Mouse (Mus musculus) midbrain, embryonic 14.5 days (tissue): ENCODE measurements around the gene Lyzl6. TPM values are rescaled to one million over a fixed set of nuclear protein-coding genes. Genes with fewer than 3 reads are reported as not detected.
"Not testable (repeated sequence)": the region's sequence is repeated elsewhere in the genome, so short reads cannot be mapped to it uniquely, and the experiment has no call there.

Source experiments
- ATAC-seq: fragments of 200-750 bp; cut with Nextera tagmentation; 2 replicates; pipeline ENCODE4 v1.8.0; 2017; ENCODE audit warnings: moderate number of reproducible peaks, moderate library complexity; ENCODE audit not compliant: low FRiP score, low TSS enrichment
- DNase-seq: peaks from one replicate; pipeline ENCODE4 v3.0.0-alpha.2; 2015
- H3K27ac ChIP-seq: fragments of 300-500 bp; sonication (generic); replicated peaks from 2 replicates; pipeline ENCODE4 v1.5.1; 2014; ENCODE audit warnings: mild to moderate bottlenecking, low read depth, low read length, moderate library complexity
- H3K27me3 ChIP-seq: fragments of 300-500 bp; sonication (generic); 2 replicates; pipeline ENCODE4 v1.6.1; 2014; ENCODE audit warnings: low read length, control low read depth, mixed read lengths; ENCODE audit not compliant: control insufficient read depth, insufficient read depth
- H3K36me3 ChIP-seq: fragments of 300-500 bp; sonication (generic); 2 replicates; pipeline ENCODE4 v1.6.1; 2014; ENCODE audit warnings: low read length, control low read depth; ENCODE audit not compliant: control insufficient read depth, insufficient read depth
- H3K4me1 ChIP-seq: fragments of 300-500 bp; sonication (generic); 2 replicates; pipeline ENCODE4 v1.6.1; 2014; ENCODE audit warnings: mild to moderate bottlenecking, antibody characterized with exemption, low read length, control low read depth; ENCODE audit not compliant: control insufficient read depth, insufficient read depth
- H3K4me2 ChIP-seq: fragments of 300-500 bp; sonication (generic); 2 replicates; pipeline ENCODE4 v1.6.1; 2014; ENCODE audit warnings: mild to moderate bottlenecking, low read length, moderate library complexity
- H3K4me3 ChIP-seq: fragments of 300-500 bp; sonication (generic); replicated peaks from 2 replicates; pipeline ENCODE4 v1.5.1; 2014; ENCODE audit warnings: low read depth, low read length
- H3K9ac ChIP-seq: fragments of 300-500 bp; sonication (generic); replicated peaks from 2 replicates; pipeline ENCODE4 v1.6.1; 2014; ENCODE audit warnings: mild to moderate bottlenecking, low read length, moderate library complexity
- H3K9me3 ChIP-seq: fragments of 300-500 bp; sonication (generic); 2 replicates; pipeline ENCODE4 v1.6.1; 2016; ENCODE audit warnings: low read length, control low read depth, mixed read lengths; ENCODE audit not compliant: control insufficient read depth
- WGBS: fragments of 180-500 bp; shearing (Covaris S2); extraction: QIAGEN DNeasy Blood & Tissue Kit; methylation state at CpG from one replicate; pipeline ENCODE4 v1.1.7; 2014; 5-methylcytosine and 5-hydroxymethylcytosine counted together
- polyA plus RNA-seq: library from polyadenylated mRNA; unstranded; fragments of >200 nt; fragmentation: Nextera tagmentation; extraction: Ambion mirVana; gene quantifications from 2 replicates; pipeline ENCODE4 v1.2.1, GENCODE M21; 2014

Lyzl6 gene
- not detected in 2 replicates for polyA plus RNA-seq

DNA sequence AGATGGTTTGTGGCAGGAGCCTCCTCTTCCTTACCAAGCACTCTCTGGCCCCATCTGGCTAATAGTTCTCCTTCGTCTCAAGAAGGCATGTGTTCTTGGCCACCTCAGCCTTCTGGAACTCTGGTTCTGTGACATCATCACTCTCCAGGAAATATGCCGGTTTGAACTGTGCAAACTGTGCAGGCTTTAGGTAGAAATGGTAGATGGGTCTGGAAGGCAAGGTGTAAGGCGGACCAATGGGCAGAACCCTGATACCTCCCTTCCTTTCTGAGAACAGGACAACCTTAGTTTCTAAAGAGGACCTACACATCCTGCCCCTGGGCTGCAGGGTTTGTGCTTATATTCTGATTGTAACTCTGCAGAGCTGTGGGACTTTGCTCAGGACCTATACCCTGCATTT is at the start of gene Lyzl6:
Gene Lyzl6 (minus strand): TSS at position 101 of the 400 bp plus-strand sequence.
- H3K27me3 ChIP-seq = 0 out of 2 replicates have a peak, but pooled peaks cover 5% of the 10 kb centered on the region
- 83% methylated on average over 3 of the region's 3 CpGs for WGBS
- H3K27ac ChIP-seq = no peak within 1 kb of the TSS
- ATAC-seq = no peak
- no peaks in the 10 kb centered on the region for H3K4me1 ChIP-seq
- H3K36me3 ChIP-seq = no peaks in the 10 kb centered on the region
- no peak within 1 kb of the TSS for H3K4me3 ChIP-seq
- no peak for DNase-seq
- no peaks in the 10 kb centered on the region for H3K9me3 ChIP-seq
- H3K4me2 ChIP-seq = no peak within 1 kb of the TSS
- no peak within 1 kb of the TSS for H3K9ac ChIP-seq

DNA sequence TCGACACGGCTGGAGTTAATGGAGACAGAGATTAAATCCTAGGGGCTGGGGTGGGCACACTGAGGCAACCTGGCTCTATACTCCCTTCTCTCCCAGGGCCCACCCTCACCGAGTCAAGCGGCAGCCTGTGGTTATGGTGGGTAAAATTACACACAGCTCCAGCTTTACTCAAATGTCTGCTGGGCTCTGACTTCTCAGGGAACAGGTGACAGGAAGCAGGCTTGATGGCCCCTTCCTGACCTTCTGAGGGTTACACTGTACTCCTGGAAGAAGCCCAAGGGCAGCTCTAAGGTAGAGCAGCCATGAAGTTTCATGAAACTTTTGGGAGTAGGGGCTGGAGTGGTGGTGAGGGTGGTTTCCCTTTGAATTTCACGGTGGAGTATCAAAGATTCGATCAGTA is 48.0 kb upstream of the Lyzl6 start:
- H3K36me3 ChIP-seq = peaks cover 70% of the 10 kb centered on the region
- no peaks in the 10 kb centered on the region for H3K27me3 ChIP-seq
- no peaks in the 10 kb centered on the region for H3K9me3 ChIP-seq
- WGBS = 93% methylated on average over 6 of the region's 6 CpGs
- no peak overlapping the region for H3K27ac ChIP-seq
- ATAC-seq (no peak), DNase-seq (no peak)
- no peaks in the 10 kb centered on the region for H3K4me1 ChIP-seq
- no peak overlapping the region for H3K4me3 ChIP-seq
- no peak overlapping the region for H3K4me2 ChIP-seq
- H3K9ac ChIP-seq = no peak overlapping the region

DNA sequence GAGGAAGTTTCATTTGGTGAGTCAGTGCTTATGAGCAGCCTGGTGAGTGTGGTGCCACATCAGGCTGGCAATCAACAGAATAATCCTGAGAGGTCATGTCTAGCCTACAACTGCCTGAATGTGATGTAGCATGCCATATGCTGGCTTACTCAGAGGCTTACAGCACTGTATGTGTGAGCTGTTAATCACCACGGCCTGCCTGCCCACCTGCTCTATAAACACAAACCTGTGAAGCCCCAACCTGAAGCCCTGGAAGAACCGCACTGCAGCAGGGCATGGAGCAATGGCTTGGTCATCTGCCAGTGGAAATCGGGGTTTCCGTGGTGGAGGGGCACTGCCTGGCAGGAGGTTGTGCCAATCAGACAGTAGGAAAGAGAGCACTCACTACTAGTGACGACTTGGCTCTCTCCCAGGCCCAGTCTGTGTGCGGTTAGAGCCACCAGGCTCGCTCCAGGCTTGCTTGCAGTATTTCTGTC is 46.6 kb upstream of the Lyzl6 start:
- WGBS = 94% methylated on average over 7 of the region's 7 CpGs
- H3K4me2 ChIP-seq = no peak overlapping the region
- ATAC-seq (no peak), DNase-seq (no peak)
- H3K27me3 ChIP-seq = no peaks in the 10 kb centered on the region
- H3K9me3 ChIP-seq = no peaks in the 10 kb centered on the region
- no peak overlapping the region for H3K27ac ChIP-seq
- H3K4me1 ChIP-seq = no peaks in the 10 kb centered on the region
- H3K9ac ChIP-seq = no peak overlapping the region
- H3K36me3 ChIP-seq = peaks cover 84% of the 10 kb centered on the region
- no peak overlapping the region for H3K4me3 ChIP-seq

DNA sequence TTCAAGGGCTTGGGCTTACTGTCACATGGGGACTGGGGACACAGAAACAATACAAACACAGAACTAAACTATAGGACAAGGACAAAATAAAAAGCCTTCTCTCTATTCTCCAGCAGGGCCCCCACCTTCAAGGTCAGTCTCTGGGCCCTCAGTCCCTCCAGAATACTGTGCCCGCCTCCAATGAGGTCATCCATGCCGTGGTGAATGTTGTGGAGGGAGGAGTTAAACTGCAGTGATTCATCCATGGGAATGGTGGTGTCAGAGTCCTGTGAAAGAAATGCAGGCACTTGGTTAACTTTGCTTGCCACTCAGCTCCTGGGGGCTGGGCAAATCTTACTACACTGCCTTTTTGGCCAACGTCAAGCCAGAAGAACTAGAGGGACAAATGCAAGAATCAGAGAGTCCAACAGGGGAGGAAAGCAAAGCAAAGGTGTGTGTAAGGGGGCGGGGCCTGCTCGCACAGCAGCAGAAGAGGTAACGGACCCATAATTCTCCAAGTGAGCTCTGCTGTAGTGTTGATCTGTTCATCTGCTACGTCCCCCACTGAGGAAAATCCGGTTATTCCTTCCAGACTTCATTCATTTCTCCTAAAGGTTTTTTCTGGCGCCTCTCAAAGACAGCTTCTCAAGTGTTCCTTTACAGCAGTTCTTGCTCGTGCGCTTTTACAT is 45.1 kb upstream of the Lyzl6 start:
- ATAC-seq = no peak
- no peaks in the 10 kb centered on the region for H3K27me3 ChIP-seq
- no peaks in the 10 kb centered on the region for H3K4me1 ChIP-seq
- H3K9me3 ChIP-seq = no peaks in the 10 kb centered on the region
- 94% methylated on average over 11 of the region's 11 CpGs for WGBS
- no peak overlapping the region for H3K9ac ChIP-seq
- peaks cover 95% of the 10 kb centered on the region for H3K36me3 ChIP-seq
- H3K4me2 ChIP-seq = no peak overlapping the region
- no peak for DNase-seq
- no peak overlapping the region for H3K4me3 ChIP-seq
- H3K27ac ChIP-seq = no peak overlapping the region

DNA sequence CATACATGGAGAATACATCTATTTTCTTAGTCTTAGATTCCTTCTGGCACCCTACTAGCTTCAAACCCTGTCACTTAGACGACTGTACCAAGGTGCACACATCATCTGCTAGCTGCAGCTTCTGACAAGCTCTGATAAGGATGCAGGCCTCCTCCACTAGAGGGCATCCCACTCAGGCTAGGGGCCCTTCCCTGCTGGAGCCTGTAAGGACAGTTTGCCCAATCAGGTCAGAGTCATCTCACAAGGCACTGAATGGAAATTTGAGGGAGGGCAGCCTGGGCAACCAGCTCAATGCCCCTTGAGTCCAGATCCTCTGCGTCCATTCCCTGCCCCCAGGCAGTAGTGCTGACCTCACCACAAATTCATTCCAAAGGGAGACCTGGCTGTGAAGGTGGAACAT is 38.4 kb upstream of the Lyzl6 start:
- H3K4me1 ChIP-seq, ATAC-seq, H3K27me3 ChIP-seq, H3K9me3 ChIP-seq, H3K27ac ChIP-seq, H3K4me3 ChIP-seq, H3K4me2 ChIP-seq, H3K9ac ChIP-seq: not testable (repeated sequence)
- WGBS = 38% methylated on average over 2 of the region's 2 CpGs
- peaks cover 60% of the 10 kb centered on the region for H3K36me3 ChIP-seq
- DNase-seq = peak; percentile 75

DNA sequence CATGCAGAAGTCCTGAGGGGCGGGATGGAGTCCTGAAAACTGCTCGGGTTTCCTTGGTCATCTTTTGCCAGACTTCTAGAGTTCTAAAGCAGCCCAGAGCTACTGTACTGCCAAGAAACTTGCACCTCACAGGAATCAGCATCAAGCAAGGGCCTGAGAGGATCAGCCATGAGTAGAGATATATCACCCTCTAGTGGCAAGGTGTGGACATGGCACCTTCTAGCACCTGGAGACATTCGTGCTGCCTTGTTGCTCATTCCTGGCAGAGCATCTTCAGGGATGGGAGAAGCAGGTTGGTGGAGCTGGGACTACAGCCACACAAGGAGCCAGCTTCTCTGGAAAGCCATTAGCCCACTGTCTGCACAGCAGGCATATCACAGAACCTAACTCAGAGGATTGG is 36.9 kb upstream of the Lyzl6 start:
- no peak for ATAC-seq
- Histone ChIP-seq H3K27me3 (no peaks in the 10 kb centered on the region), H3K4me1 (no peaks in the 10 kb centered on the region), H3K9me3 (no peaks in the 10 kb centered on the region), H3K4me3 (no peak overlapping the region), H3K36me3 (peaks cover 46% of the 10 kb centered on the region), H3K27ac (no peak overlapping the region), H3K4me2 (no peak overlapping the region), H3K9ac (no peak overlapping the region)
- peak; percentile 89 for DNase-seq
- 37% methylated on average over 3 of the region's 3 CpGs for WGBS

DNA sequence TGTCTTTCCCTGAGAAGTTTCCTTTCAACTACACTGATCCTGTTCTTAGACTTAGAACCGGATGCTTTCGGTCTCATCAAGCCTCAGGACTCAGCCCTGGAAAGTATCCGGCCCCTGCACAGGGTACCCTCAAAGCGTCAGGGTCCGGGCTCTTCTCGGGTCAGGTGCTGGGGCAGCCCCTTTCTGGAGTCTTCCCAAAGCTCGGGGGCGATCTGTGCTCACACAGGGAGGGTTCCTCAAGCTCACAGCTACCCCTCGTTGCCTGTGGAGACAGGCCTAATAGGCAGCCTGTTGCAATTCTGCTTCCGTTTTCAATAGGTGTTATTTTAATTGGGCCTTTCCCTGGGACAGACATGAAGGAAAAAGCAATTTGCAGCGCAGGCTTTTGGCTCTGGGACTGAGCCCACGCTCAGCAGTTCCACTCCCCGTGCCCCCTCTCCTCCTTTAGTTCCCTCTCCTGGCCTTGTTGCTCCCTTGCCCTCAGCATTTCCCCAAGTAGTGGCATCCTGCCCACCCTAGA is 28.3 kb upstream of the Lyzl6 start:
- no peaks in the 10 kb centered on the region for H3K9me3 ChIP-seq
- no peaks in the 10 kb centered on the region for H3K27me3 ChIP-seq
- H3K27ac ChIP-seq = no peak overlapping the region
- no peak overlapping the region for H3K4me3 ChIP-seq
- no peak overlapping the region for H3K4me2 ChIP-seq
- no peaks in the 10 kb centered on the region for H3K36me3 ChIP-seq
- ATAC-seq (no peak), DNase-seq (no peak)
- peak overlapping the region; percentile 26; the same call in 1 of the 2 replicates for H3K9ac ChIP-seq
- H3K4me1 ChIP-seq = peaks cover 22% of the 10 kb centered on the region
- 38% methylated on average over 13 of the region's 13 CpGs for WGBS

DNA sequence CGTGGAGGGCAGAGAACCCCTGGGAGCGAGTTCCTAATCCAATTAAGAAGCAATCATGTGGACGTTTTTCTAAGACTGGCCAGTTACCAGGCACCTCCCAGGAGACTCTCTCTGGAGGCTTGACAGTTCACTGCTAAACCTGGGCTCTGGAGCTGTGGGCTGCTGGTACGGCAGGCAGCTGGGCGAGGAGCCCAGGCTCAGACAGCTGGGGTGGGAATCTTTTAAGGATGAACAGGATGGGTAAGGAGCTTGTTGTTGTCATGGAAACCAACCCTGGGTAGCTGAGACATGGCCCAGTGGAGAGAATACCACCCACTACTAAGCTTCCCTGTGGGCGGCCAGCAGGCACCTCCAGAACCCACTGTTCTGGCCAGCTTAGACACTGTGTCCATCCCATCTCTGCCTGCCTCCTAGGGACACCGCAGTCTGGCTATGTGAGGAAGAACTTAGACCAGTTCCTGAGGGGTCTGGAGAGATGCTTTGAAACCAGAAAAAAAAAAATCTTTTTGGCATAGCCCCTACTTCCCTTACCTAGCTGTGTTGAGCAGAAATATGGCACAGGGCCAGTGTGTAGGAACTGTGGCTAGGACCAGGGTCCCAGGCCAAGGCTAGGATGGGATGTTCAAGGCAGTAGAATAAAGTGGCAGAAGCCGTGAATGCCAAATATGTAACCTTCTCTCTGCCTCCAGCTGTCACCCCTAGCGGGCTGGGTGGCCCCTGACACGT is 27.7 kb upstream of the Lyzl6 start:
- H3K4me2 ChIP-seq = no peak overlapping the region
- no peak overlapping the region for H3K4me3 ChIP-seq
- no peak overlapping the region for H3K9ac ChIP-seq
- DNase-seq (peak; percentile 78), ATAC-seq (peak; percentile 55; the same call in 1 of the 2 replicates)
- no peaks in the 10 kb centered on the region for H3K9me3 ChIP-seq
- no peaks in the 10 kb centered on the region for H3K27me3 ChIP-seq
- WGBS = 13% methylated on average over 10 of the region's 10 CpGs
- H3K27ac ChIP-seq = 0 out of 2 replicates have a peak overlapping the region, but pooled peaks have one; percentile 32
- H3K36me3 ChIP-seq = no peaks in the 10 kb centered on the region
- peaks cover 22% of the 10 kb centered on the region for H3K4me1 ChIP-seq
